Mouse (Mus musculus) midbrain, embryonic 15.5 days (tissue): ENCODE measurements around the gene Sprn. TPM values are rescaled to one million over a fixed set of nuclear protein-coding genes. Genes with fewer than 3 reads are reported as not detected.
A peak's percentile ranks its signal among the peaks of the same experiment; 100 is the strongest.

Experiments
- ATAC-seq: fragments of 200-750 bp; cut with Nextera tagmentation; replicated peaks from 2 replicates; pipeline ENCODE4 v1.8.0; 2017; ENCODE audit warnings: moderate TSS enrichment
- H3K27ac ChIP-seq: fragments of 300-500 bp; sonication (generic); 2 replicates; pipeline ENCODE4 v1.5.1; 2015; ENCODE audit warnings: mild to moderate bottlenecking, inconsistent platforms
- H3K27me3 ChIP-seq: fragments of 300-500 bp; sonication (generic); replicated peaks from 2 replicates; pipeline ENCODE4 v1.6.1; 2015; ENCODE audit warnings: inconsistent platforms
- H3K36me3 ChIP-seq: fragments of 300-500 bp; sonication (generic); replicated peaks from 2 replicates; pipeline ENCODE4 v1.6.1; 2015; ENCODE audit warnings: inconsistent platforms
- H3K4me1 ChIP-seq: fragments of 300-500 bp; sonication (generic); 2 replicates; pipeline ENCODE4 v1.6.1; 2015; ENCODE audit warnings: inconsistent platforms
- H3K4me2 ChIP-seq: fragments of 300-500 bp; sonication (generic); 2 replicates; pipeline ENCODE4 v1.6.1; 2015; ENCODE audit warnings: inconsistent platforms, mild to moderate bottlenecking, moderate library complexity
- H3K4me3 ChIP-seq: fragments of 300-500 bp; sonication (generic); 2 replicates; pipeline ENCODE4 v1.5.1; 2015; ENCODE audit warnings: mild to moderate bottlenecking, inconsistent platforms
- H3K9ac ChIP-seq: fragments of 300-500 bp; sonication (generic); 2 replicates; pipeline ENCODE4 v1.6.1; 2015; ENCODE audit warnings: mild to moderate bottlenecking, inconsistent platforms
- H3K9me3 ChIP-seq: fragments of 300-500 bp; sonication (generic); 2 replicates; pipeline ENCODE4 v1.6.1; 2016; ENCODE audit warnings: inconsistent platforms
- WGBS: fragments of 180-500 bp; shearing (Covaris S2); methylation state at CpG from one replicate; pipeline ENCODE4 v1.1.7; 2015; ENCODE audit warnings: mixed read lengths; 5-methylcytosine and 5-hydroxymethylcytosine counted together
- polyA plus RNA-seq: library from polyadenylated mRNA; unstranded; fragments of >200 nt; fragmentation: Nextera tagmentation; extraction: Ambion mirVana; gene quantifications from 2 replicates; pipeline ENCODE4 v1.2.1, GENCODE M21; 2015

The Sprn gene
- 23.7 and 25.5 TPM in 2 replicates for polyA plus RNA-seq

GRCm38 (mm10) chr7:140154218-140154927 is at the start of gene Sprn:
TSS of gene Sprn (minus strand) at chr7:140154877.
- no peaks in the 10 kb centered on the region for H3K9me3 ChIP-seq
- peak within 1 kb of the TSS; percentile 63 for H3K9ac ChIP-seq
- peak within 1 kb of the TSS; percentile 47 for H3K4me3 ChIP-seq
- 2% methylated on average over 27 of the region's 28 CpGs for WGBS
- H3K4me1 ChIP-seq, result peaks cover 15% of the 10 kb centered on the region
- peak; percentile 89 for ATAC-seq
- H3K27me3 ChIP-seq, result no peaks in the 10 kb centered on the region
- peak within 1 kb of the TSS; percentile 84 for H3K27ac ChIP-seq
- H3K36me3 ChIP-seq, result no peaks in the 10 kb centered on the region
- peak within 1 kb of the TSS; percentile 93 for H3K4me2 ChIP-seq

GRCm38 (mm10) chr7:140201090-140201489 is 46.4 kb upstream of the Sprn start:
- Histone ChIP-seq H3K4me1 (no peaks in the 10 kb centered on the region), H3K27me3 (no peaks in the 10 kb centered on the region), H3K27ac (no peak overlapping the region), H3K4me2 (no peak overlapping the region), H3K4me3 (no peak overlapping the region), H3K9ac (no peak overlapping the region), H3K9me3 (no peaks in the 10 kb centered on the region), H3K36me3 (no peaks in the 10 kb centered on the region)
- 90% methylated on average over 4 of the region's 4 CpGs for WGBS
- ATAC-seq, result no peak

GRCm38 (mm10) chr7:140196002-140196401 is 41.3 kb upstream of the Sprn start:
- no peak overlapping the region for H3K9ac ChIP-seq
- H3K27me3 ChIP-seq, result no peaks in the 10 kb centered on the region
- no peak overlapping the region for H3K4me2 ChIP-seq
- no peak overlapping the region for H3K27ac ChIP-seq
- no peaks in the 10 kb centered on the region for H3K4me1 ChIP-seq
- no peak for ATAC-seq
- H3K9me3 ChIP-seq, result no peaks in the 10 kb centered on the region
- no peak overlapping the region for H3K4me3 ChIP-seq
- WGBS, result 85% methylated on average over 8 of the region's 8 CpGs
- H3K36me3 ChIP-seq, result no peaks in the 10 kb centered on the region

- no peaks in the 10 kb centered on the region for H3K4me1 ChIP-seq
- no peak overlapping the region for H3K4me3 ChIP-seq
- no peaks in the 10 kb centered on the region for H3K27me3 ChIP-seq
- H3K9me3 ChIP-seq, result no peaks in the 10 kb centered on the region
- ATAC-seq, result no peak
- H3K4me2 ChIP-seq, result no peak overlapping the region
- 90% methylated on average over 4 of the region's 4 CpGs for WGBS
- H3K27ac ChIP-seq, result no peak overlapping the region
- H3K36me3 ChIP-seq, result no peaks in the 10 kb centered on the region
- H3K9ac ChIP-seq, result no peak overlapping the region
These were observed 39.4 kb upstream of the Sprn start for GRCm38 (mm10) chr7:140194031-140194430.

- no peak overlapping the region for H3K27ac ChIP-seq
- H3K4me3 ChIP-seq, result no peak overlapping the region
- no peaks in the 10 kb centered on the region for H3K4me1 ChIP-seq
- H3K9me3 ChIP-seq, result no peaks in the 10 kb centered on the region
- H3K27me3 ChIP-seq, result no peaks in the 10 kb centered on the region
- ATAC-seq, result no peak
- no peak overlapping the region for H3K9ac ChIP-seq
- no peaks in the 10 kb centered on the region for H3K36me3 ChIP-seq
- 94% methylated on average over 2 of the region's 2 CpGs for WGBS
- no peak overlapping the region for H3K4me2 ChIP-seq
These were observed 38.2 kb upstream of the Sprn start for GRCm38 (mm10) chr7:140192851-140193250.

- no peaks in the 10 kb centered on the region for H3K36me3 ChIP-seq
- no peaks in the 10 kb centered on the region for H3K27me3 ChIP-seq
- H3K4me2 ChIP-seq, result no peak overlapping the region
- H3K4me3 ChIP-seq, result no peak overlapping the region
- no peak overlapping the region for H3K9ac ChIP-seq
- H3K27ac ChIP-seq, result no peak overlapping the region
- H3K4me1 ChIP-seq, result no peaks in the 10 kb centered on the region
- WGBS, result 57% methylated on average over 2 of the region's 2 CpGs
- no peak for ATAC-seq
- no peaks in the 10 kb centered on the region for H3K9me3 ChIP-seq
These were observed 37.8 kb upstream of the Sprn start for GRCm38 (mm10) chr7:140192445-140192844.

- H3K27ac ChIP-seq, result no peak overlapping the region
- H3K27me3 ChIP-seq, result no peaks in the 10 kb centered on the region
- no peak overlapping the region for H3K4me2 ChIP-seq
- no peaks in the 10 kb centered on the region for H3K36me3 ChIP-seq
- H3K9ac ChIP-seq, result no peak overlapping the region
- WGBS, result 92% methylated on average over 1 of the region's 1 CpGs
- H3K4me1 ChIP-seq, result no peaks in the 10 kb centered on the region
- ATAC-seq, result no peak
- H3K4me3 ChIP-seq, result no peak overlapping the region
- H3K9me3 ChIP-seq, result no peaks in the 10 kb centered on the region
These were observed 35.8 kb upstream of the Sprn start for GRCm38 (mm10) chr7:140190435-140190834.

GRCm38 (mm10) chr7:140188391-140189328 is 34.0 kb upstream of the Sprn start:
- ATAC-seq, result no peak
- 69% methylated on average over 4 of the region's 4 CpGs for WGBS
- Histone ChIP-seq H3K27me3 (no peaks in the 10 kb centered on the region), H3K36me3 (no peaks in the 10 kb centered on the region), H3K4me2 (no peak overlapping the region), H3K9me3 (no peaks in the 10 kb centered on the region), H3K4me1 (no peaks in the 10 kb centered on the region), H3K4me3 (no peak overlapping the region), H3K27ac (no peak overlapping the region), H3K9ac (no peak overlapping the region)

GRCm38 (mm10) chr7:140187721-140188390 is 33.2 kb upstream of the Sprn start:
- no peaks in the 10 kb centered on the region for H3K4me1 ChIP-seq
- H3K27ac ChIP-seq, result no peak overlapping the region
- H3K27me3 ChIP-seq, result no peaks in the 10 kb centered on the region
- ATAC-seq, result no peak
- no peak overlapping the region for H3K9ac ChIP-seq
- H3K4me3 ChIP-seq, result no peak overlapping the region
- WGBS, result 85% methylated on average over 7 of the region's 7 CpGs
- no peaks in the 10 kb centered on the region for H3K36me3 ChIP-seq
- no peak overlapping the region for H3K4me2 ChIP-seq
- H3K9me3 ChIP-seq, result no peaks in the 10 kb centered on the region

- no peak overlapping the region for H3K9ac ChIP-seq
- no peak for ATAC-seq
- H3K4me2 ChIP-seq, result no peak overlapping the region
- no peaks in the 10 kb centered on the region for H3K36me3 ChIP-seq
- no peak overlapping the region for H3K4me3 ChIP-seq
- no peaks in the 10 kb centered on the region for H3K27me3 ChIP-seq
- H3K4me1 ChIP-seq, result no peaks in the 10 kb centered on the region
- WGBS, result 56% methylated on average over 18 of the region's 18 CpGs
- no peaks in the 10 kb centered on the region for H3K9me3 ChIP-seq
- H3K27ac ChIP-seq, result no peak overlapping the region
These were observed 32.3 kb upstream of the Sprn start for GRCm38 (mm10) chr7:140186646-140187620.

GRCm38 (mm10) chr7:140184206-140184605 is 29.5 kb upstream of the Sprn start:
- no peaks in the 10 kb centered on the region for H3K36me3 ChIP-seq
- ATAC-seq, result no peak
- no peaks in the 10 kb centered on the region for H3K4me1 ChIP-seq
- no peaks in the 10 kb centered on the region for H3K9me3 ChIP-seq
- H3K27me3 ChIP-seq, result no peaks in the 10 kb centered on the region
- H3K9ac ChIP-seq, result no peak overlapping the region
- WGBS, result 86% methylated on average over 4 of the region's 4 CpGs
- no peak overlapping the region for H3K27ac ChIP-seq
- no peak overlapping the region for H3K4me2 ChIP-seq
- no peak overlapping the region for H3K4me3 ChIP-seq
